Mouse (Mus musculus) C2C12 (cell line): ENCODE measurements around the gene H2al1j.
"Not testable (repeated sequence)": the region's sequence is repeated elsewhere in the genome, so short reads cannot be mapped to it uniquely, and the experiment has no call there.

Experiments used
- CTCF ChIP-seq: IDR thresholded peaks from one replicate; pipeline ENCODE4 v1.5.1; 2011; ENCODE audit not compliant: control insufficient read depth, insufficient read depth, insufficient read length
- FOSL1 ChIP-seq: IDR thresholded peaks from one replicate; pipeline ENCODE4 v1.8.0; 2011; ENCODE audit warnings: mild to moderate bottlenecking, low read length; ENCODE audit not compliant: poor library complexity, insufficient read depth, severe bottlenecking
- MYOG ChIP-seq: IDR thresholded peaks from one replicate; pipeline ENCODE4 v1.6.1; 2011; ENCODE audit not compliant: control insufficient read depth, insufficient read length; ENCODE audit errors: extremely low read depth
- USF1 ChIP-seq: IDR thresholded peaks from one replicate; pipeline ENCODE4 v1.6.1; 2011; ENCODE audit warnings: low read depth, mild to moderate bottlenecking, control low read depth, moderate library complexity

GRCm38 (mm10) chrX:11308524-11308923, 19.1 kb upstream of the H2al1j start, which contains the start of gene H2al1d:
- not testable (repeated sequence) for TF ChIP-seq CTCF, USF1, FOSL1, MYOG
